Mouse (Mus musculus): ENCODE data around the gene Car6. TPM values are rescaled to one million over a fixed set of nuclear protein-coding genes. Genes with fewer than 3 reads are reported as not detected.

Gene Car6
- not detected for total RNA-seq (2021)

DNA sequence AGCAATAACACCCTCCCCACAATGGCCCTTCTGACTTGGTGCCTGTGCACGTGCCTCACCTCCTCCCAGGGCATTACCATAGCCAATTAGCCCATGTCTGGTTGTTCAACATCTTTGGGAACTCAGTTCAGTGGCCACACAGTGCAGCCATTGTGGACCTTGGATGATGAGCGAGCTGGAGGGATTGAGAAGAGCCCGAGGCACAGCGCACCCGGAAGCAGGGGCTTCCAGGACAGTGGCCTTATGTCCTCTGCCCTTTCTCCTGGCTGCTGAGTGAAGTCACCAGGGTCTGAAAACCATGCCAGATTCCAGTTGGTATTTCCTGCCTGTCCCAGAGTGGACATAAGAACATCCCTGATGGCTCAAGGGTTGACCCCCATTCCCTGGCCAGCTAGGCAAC, at the start of gene Car6:
Gene Car6 (minus strand): TSS at position 101 of the 400 bp plus-strand sequence.
- no peak for DNase-seq (ENCODE audit: extremely low spot score in 1 of 2, low spot score in 2 of 2)
- intact Hi-C loops (cut with DNase I): no loop called here

DNA sequence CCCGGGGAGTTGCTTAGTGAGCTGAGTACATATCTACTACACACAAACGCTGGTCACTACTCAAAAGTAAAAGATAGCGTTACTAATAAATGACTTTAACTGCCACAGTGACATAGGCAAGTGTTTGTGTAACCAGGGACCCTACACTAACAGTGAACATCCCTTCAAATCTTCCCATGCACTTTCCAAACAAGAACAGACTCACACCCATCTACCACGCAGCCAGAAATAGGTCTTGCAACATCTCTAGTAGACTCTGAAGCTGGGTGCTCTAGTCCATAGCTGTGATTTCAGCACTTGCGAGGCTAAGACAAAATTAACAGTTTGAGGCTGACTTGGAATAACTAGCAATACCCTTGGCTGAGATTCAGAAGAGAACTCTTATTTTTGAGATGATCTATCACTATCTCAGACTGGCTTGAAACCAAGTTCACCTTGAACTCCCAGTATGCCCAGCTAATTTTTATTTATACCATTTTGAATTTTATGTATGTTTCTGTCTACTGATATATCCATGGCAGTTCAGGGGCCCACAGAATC, 48.7 kb upstream of the Car6 start:
- intact Hi-C loops (cut with DNase I): no loop called here
- DNase-seq (ENCODE audit: extremely low spot score in 1 of 2, low spot score in 2 of 2): no peak

DNA sequence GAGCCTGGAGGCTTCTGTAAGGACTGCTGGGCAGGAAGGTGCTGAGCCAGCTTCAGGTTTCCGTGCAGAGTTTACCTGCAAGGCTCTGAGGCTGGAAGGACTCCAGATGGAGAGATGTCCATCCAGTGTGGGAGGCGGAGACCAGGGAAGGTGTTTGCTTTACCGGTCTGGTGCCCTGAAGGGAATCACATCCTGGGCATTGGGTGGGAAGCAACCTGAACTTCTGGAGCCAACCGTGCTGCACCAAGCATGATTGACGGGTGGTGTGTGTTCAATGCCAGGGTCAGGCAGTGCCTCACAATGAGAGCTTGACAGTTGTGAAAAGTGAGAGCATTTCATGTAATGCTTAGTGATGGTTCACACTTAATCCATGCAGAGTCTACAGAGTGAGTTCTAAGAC, 47.8 kb upstream of the Car6 start:
- intact Hi-C loops (cut with DNase I): no loop called here

DNA sequence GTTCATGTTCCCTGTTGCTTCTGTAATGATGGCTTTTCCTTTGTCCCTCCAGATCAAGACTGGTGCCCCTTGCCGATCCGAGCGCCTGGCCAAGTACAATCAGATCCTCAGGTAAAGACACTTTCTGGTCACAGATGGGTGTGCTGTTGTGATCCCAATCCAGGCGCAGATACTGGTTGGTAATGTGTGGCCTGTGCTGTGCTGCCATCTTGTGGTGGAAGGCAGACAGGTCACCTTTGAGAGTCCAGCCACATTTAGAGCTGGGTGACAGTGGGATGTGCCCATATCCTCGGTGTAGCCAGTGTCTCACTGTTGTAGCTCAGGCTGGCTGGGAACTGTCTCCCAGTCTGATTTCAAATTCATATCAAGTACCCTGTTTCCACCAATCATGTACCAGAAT, 46.9 kb upstream of the Car6 start:
- peak; percentile 71 to 80 for DNase-seq (ENCODE audit: extremely low spot score in 1 of 2, low spot score in 2 of 2)
- intact Hi-C loops (cut with DNase I): no loop called here

More for the DNA sequence above, 47.8 kb upstream of the Car6 start:
- DNase-seq (ENCODE audit: extremely low spot score in 1 of 2, low spot score in 2 of 2): no peak

DNA sequence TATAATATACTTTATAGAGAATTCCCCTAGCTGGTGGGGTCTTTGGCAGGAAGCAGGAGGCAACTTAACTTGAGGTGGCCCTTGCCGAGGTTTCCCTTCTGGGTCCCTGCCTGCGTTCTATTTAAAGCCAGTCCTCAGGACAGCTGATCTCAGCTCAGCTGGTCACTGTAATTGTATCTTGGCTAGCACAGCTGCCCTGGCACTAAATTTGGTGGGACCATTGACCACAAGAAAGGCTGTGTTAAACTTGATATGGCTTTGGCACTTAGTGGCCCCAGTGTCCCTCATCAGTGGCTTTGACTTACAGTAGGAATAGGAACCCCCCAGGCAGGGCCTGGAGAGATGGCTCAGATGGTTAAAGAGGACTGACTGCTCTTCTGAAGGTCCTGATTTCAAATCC, 44.7 kb upstream of the Car6 start:
- no peak for DNase-seq (ENCODE audit: extremely low spot score in 1 of 2, low spot score in 2 of 2)
- intact Hi-C loops (cut with DNase I): no loop called here

DNA sequence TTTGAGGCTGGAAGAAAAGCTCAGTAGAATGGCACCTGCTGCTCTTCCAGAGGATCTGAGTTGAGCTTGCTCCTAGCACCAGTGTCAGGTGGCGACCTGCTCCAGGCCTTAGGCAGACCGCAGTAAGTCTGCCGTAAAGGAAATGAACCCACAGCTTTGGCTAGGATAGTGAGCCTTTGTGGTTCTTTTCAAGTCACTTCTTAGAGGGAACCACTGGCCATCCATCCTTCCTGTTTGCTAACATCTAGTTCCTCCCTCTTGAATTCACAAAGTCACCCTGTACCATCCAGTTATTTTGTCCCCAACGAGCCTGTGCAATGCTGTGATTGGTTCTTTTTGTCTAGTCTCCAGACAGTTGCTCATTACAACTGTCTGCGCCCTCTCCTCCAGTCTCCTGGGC, 41.6 kb upstream of the Car6 start:
- DNase-seq (ENCODE audit: extremely low spot score in 1 of 2, low spot score in 2 of 2): no peak
- intact Hi-C loops (cut with DNase I): no loop called here

DNA sequence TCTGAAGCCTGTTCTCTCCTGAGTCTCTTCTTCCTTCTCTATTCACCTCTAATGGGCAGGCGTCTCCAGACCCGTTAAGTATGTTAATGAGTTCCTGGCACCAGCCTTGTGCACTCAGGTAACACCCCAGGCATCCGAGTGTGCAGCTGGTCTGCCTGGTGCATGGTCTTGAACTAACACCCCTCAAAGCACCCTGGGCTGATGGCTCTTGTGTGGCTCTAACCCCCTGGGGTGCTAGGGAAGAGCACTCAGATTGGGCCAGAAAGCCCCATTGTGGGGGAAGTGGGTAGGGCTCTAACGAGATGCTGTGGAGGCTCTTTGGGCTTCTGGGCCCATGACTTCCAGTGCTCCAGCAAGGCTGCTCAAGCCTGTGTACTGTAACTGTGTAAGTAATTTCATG, 40.6 kb upstream of the Car6 start:
- no peak for DNase-seq (ENCODE audit: extremely low spot score in 1 of 2, low spot score in 2 of 2)
- intact Hi-C loops (cut with DNase I): no loop called here

DNA sequence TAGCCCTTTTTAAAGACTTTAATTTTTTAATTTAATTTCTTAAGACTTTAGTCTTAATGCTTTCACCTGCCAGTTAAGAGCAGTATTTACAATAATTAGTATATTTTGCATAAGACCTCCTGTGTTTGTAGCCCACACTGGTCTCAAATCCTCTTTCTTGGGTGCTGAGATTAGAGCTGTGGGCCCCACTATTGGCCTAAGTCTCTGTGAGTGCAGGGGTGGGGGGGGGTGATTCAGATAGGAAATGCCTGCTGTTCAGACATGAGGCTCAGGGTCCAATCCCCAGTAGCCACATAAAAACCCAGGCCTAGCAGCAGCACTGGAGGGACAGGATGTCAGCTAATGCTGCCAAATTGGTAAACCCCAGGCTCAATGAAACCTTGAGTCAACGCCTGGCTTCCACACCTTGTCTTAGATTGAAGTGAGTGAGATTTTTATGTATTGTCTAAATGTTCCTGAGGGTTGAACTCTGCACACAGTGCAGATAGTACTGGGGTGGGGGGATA, 39.3 kb upstream of the Car6 start:
- DNase-seq (ENCODE audit: extremely low spot score in 1 of 2, low spot score in 2 of 2): no peak
- intact Hi-C loops (cut with DNase I): no loop called here

DNA sequence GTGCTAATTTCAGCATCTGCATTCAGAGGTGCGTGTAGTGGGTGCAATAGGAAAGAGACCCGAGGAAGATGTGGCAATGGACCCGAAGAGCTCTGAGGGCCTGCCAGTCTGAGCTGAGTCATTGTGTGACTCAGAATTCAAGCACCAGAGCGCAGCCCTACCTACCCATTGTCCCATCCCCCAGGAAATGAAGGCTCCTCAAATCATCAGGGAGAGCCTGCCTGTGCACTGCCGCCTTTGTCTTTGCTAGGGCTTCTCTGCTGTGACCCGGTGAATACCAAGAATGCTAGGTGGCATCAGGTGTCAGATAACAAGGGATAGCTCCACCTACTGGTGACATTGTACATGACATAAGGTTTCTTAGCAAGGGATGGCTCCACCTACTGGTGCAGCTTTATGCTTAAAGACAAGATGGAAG, 38.8 kb upstream of the Car6 start:
- intact Hi-C loops (cut with DNase I): loop anchor here (10.0 kb wide), 1 partner anchor 205 kb away; no protein-coding TSS in a partner anchor

DNA sequence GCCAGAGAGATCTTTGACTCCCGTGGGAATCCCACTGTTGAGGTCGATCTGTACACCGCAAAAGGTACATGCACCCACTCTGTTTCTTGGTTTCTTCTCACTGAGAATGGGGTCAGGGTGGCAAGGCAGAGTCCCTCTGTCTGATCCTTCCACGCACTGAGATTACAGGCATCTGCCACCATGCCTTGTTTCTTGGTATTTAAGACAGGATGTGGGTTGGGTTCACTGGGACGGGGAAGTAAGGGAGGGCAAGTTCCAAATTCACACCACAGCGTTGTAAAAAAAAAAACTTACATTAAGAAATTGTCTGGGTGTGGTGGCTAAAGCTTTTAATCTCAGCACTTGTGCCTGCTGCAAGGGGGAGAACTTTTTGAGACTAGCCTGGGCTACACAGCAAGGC, 38.4 kb upstream of the Car6 start:
- intact Hi-C loops (cut with DNase I): loop anchor here (10.0 kb wide), 1 partner anchor 205 kb away; no protein-coding TSS in a partner anchor
- DNase-seq (ENCODE audit: extremely low spot score in 1 of 2, low spot score in 2 of 2): no peak

More for the DNA sequence above, 38.8 kb upstream of the Car6 start:
- peak; percentile 67 to 84 for DNase-seq (ENCODE audit: extremely low spot score in 1 of 2, low spot score in 2 of 2)

DNA sequence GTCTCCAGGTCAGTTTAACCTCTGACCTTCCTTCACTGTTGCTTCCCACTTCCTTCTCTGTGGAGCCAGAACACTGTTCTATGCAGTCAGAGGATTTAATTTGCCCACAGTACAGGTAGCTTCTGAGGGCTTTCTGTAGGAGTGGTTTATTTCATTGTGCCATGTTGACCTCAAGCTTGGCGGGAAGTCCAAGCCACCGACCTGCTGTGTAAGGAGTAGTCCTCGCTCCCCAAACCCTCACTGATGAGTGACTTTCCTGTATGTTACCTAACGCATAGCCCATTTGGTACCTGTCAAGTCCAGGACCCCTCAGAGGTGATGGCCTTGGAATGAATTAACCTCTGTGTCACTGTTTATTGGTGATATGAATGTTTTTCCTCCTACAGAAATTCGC, 38.0 kb upstream of the Car6 start:
- no peak for DNase-seq (ENCODE audit: extremely low spot score in 1 of 2, low spot score in 2 of 2)
- intact Hi-C loops (cut with DNase I): loop anchor here (10.0 kb wide), 1 partner anchor 204 kb away; no protein-coding TSS in a partner anchor

DNA sequence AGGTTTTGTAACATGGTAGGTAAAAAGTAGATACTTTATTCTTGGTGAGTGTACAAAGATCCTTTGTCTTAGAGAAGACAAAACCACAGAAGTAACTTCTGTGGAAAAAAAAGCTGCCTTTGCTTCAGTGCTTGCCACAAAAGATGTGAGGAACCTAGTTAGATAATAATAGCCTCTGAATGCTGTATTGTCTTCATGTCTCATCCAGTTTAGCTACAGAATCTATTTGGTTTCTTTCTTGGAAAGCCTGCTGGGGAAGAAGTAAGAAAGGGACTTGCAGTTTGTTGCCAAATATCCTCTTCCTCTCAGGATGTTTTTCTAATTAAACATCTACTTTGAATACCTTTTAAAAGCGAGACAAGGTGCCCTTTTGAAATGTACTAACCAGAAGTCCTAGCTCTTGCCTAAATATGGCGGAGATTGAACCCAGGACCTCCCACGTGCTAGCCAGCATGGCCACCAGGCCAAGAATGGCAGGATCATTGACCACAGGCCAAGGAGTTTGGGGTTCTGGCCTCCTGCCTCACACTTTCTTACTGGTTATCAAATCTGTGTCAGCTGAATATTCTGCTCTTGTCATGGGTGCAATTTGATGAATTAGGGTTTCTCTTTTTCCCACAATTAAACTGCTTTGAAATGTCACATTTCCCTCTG, 37.4 kb upstream of the Car6 start:
- intact Hi-C loops (cut with DNase I): loop anchor here (10.0 kb wide), 1 partner anchor 204 kb away; no protein-coding TSS in a partner anchor
- DNase-seq (ENCODE audit: extremely low spot score in 1 of 2, low spot score in 2 of 2): no peak

DNA sequence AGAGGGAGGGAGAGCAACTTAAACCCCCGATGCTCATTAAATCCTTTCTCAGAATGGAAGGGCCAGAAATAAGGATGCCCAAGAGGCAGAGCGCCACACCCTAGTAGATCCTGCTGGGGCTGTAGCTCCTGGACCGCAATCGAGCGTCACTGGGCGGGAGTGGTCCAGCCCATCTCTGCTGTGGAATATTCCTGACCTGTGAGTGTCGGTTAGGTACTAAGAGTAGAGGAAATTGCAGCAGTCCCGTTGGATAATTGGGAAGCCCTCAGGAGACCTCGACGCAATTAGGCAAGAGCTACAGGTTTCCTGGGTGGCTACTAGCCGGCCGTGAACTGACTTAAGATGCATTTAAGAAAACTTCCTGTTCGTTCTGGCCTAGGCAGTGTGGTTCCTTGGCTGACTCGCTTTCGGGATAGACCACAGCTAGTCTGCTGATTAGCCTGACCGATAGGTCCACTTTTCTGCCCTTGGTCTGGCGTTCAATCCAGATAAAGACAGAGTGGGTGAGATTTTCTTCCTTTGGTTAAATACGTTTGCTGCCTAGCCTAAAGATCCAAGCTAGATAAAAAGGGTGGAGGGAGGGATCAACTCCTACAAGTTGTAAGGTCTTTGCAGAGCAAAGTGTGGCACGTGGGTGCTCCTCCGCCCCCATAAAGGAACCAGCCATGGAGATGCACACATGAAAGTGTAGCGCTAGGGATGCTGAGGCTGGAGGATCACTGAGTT, 36.7 kb upstream of the Car6 start:
- intact Hi-C loops (cut with DNase I): loop anchor here (10.0 kb wide), 1 partner anchor 203 kb away; no protein-coding TSS in a partner anchor
- DNase-seq (ENCODE audit: extremely low spot score in 1 of 2, low spot score in 2 of 2): no peak

DNA sequence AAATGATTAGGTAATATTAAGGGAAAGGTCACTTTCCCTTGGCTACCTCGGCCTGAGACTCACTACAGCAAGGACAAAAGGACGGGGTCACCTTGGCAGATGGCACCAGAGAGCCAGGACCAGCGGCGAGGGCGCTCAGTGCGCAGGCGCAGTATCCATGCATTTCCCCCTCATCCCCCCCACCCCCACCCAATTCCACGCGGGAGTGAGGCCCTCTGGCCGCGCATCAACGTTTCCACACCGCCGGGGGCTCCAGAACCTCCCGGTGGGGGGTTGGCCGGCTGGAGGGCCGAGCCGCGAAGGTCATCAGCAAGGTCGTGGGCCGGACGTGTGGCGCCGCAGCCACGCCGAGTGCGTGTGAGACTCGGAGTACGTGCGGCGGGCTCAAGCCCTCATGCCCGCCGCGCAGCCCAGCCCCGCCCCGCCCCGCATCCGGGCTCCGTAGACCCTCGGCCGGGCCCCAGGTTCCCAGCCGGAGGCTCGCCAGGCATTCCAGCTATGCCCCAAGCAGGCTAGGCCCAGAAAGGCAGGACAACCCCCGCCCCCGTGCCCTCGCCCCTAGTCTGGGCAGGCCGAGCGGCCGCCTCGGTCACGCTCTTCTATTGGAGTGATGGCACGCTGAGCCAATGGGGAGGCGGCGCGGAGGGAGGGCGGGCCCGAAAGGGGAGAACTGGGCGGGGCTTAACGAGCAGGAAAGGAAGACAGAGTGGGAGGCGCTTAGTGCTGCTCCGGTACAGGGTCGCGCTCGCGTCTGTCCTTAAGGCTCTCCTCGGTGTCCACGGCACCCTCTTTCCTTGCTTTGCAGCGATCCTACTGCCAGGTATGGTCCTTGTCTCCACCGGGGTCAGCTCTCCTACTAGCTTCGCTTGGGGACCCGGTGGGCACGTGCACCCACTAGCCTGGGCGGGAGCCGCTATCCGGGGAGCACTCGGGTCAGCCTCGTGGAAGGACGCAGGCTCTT, 35.7 kb upstream of the Car6 start, which contains the start of gene Eno1:
Gene Eno1 (plus strand): TSS at position 201 of the 961 bp plus-strand sequence.
- intact Hi-C loops (cut with DNase I): loop anchor here (10.0 kb wide), 1 partner anchor 202 kb away; no protein-coding TSS in a partner anchor

DNA sequence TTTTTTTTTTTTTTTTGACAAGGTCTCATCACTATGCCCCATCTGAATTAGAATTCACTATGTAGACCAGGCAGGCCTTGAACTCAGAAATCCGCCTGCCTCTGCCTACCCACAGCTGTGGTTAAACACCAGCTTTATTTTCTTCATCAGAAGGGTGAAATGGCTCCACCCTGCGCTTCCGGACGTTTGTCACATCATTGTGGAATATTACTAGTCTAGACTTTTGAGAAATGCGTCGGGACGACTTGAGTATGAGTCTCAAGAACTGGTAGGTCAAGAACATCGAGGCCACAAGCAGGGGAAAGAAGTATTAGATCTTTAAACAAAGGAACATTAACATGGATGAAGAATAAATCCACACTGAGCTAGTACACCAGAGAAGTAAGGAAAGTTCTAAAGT, 34.9 kb upstream of the Car6 start:
- intact Hi-C loops (cut with DNase I): loop anchor here (10.0 kb wide), 1 partner anchor 201 kb away; no protein-coding TSS in a partner anchor
- no peak for DNase-seq (ENCODE audit: extremely low spot score in 1 of 2, low spot score in 2 of 2)

More for the DNA sequence above, 35.7 kb upstream of the Car6 start, which contains the start of gene Eno1:
- DNase-seq (ENCODE audit: extremely low spot score in 1 of 2, low spot score in 2 of 2): peak; percentile 93 to 97

DNA sequence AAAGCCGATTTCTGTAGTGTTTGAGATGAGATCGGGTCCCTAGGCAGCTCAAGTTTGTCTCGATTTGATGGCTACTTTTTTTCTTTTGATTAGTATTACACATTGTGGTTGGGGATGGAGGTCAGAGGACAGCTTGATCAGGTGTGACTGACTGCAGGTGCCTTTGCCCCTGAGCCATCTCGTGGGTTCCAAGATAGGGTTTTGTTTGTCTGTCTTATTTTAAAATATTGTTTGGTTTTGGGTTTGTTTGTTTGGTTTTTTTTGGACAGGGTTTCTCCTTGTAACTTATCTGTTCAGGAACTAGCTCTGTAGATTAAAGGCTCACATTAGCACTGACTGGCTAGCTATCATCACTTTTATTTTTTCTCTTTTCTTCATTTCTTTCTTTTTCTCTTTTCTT, 34.5 kb upstream of the Car6 start:
- DNase-seq (ENCODE audit: extremely low spot score in 1 of 2, low spot score in 2 of 2): no peak
- intact Hi-C loops (cut with DNase I): loop anchor here (10.0 kb wide), 1 partner anchor 201 kb away; no protein-coding TSS in a partner anchor

DNA sequence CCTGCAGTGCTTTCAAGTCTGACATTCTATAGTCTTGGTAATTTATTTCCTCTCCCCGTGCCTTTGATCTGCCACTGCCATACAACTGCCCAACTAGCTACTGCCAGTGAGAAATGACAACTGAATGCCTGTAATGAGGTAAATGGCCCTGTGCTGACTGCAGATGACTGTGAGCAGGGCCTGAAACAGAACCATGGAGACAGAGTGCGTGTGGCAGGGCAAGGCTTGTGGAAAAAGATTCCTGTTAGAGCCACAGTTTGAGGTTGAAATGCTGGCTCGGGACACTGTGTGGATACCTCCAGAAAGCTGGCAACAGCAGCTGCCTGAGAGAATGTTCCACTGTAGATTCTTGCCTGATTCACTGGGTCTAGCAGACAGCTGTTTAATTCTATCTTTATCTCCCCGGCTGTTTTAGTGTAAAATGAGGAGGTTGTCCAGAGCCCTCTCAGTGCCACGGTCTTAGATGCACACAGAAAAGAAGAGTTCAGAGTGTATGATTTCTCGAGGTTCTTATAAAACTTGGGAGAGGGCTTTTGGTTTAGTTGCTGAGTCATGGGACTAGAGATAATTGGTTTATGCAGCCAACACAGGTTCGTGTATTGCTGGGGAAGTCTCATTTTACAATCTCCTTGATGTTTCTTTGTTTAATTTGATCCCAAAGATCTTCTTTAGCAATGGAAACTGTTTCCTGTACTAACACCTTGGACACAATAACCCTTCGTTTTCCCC, 33.6 kb upstream of the Car6 start:
- DNase-seq (ENCODE audit: extremely low spot score in 1 of 2, low spot score in 2 of 2): peak in 1 of 2 experiments; percentile 37
- intact Hi-C loops (cut with DNase I): loop anchor here (10.0 kb wide), 1 partner anchor 200 kb away; no protein-coding TSS in a partner anchor

Data from left cerebral cortex, postnatal 10 days (tissue).